Mouse (Mus musculus) 3134 (cell line): ENCODE measurements around the gene Ppa2.

Source experiments
- DNase-seq: peaks from one replicate; pipeline ENCODE4 v3.0.0-alpha.2; 2011; ENCODE audit warnings: low spot score; ENCODE audit not compliant: insufficient read length; ENCODE audit errors: extremely low read depth

Ppa2 gene

GRCm38 (mm10) chr3:133387283-133387682 lies 77.4 kb downstream of the Ppa2 start:
- DNase-seq = no peak

- no peak for DNase-seq
Measured at GRCm38 (mm10) chr3:133389803-133390387, 80.0 kb downstream of the Ppa2 start.

- no peak for DNase-seq
Measured at GRCm38 (mm10) chr3:133394531-133394930, 84.6 kb downstream of the Ppa2 start.

DNA sequence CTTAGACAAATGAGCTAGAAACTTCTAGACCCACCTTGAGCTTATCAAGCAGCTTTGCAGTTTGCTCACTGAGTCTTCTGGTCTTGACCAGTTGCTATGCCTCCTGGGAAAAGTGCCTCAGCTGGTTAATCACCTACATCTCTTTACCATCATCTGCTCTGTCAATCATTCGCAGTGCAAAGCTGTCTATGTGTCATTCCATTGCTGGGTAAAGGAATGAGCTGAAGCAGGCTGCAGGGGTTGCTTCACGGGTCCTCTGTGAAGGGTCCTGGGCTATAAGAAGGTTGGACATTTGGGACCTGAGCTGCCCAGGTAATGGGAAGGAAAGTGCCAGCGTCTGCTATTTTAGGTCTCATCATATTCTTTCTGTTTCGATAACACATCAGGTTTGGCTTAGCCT lies 93.9 kb downstream of the Ppa2 start:
- no peak for DNase-seq

- no peak for DNase-seq
Measured at GRCm38 (mm10) chr3:133405636-133406035, 95.7 kb downstream of the Ppa2 start.

GRCm38 (mm10) chr3:133406248-133406647 lies 96.3 kb downstream of the Ppa2 start:
- no peak for DNase-seq

DNA sequence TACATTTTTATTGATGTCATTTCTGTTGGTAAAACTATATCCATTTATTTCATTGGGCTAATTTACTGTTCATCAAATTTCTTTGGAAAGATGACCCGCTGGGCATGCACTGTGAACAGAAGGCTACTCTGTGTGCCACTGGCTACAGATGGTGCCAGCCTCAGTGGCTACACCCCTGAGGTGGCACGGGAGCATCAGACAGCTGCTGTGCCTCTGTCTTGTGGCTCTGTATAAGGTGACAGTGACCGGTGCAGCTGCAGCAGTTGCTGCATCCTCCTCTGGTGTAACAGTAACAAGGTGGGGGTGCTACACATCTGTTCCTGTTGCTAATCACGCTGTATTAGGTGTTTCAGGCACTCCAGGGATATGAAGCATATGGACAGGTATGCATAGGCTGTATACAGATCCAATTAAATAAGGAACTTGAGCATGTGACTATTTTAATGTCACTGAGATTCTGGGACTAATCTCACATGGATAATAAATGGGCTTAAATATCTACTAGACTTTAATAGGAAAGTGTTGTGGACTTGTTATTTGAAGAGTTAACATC lies 101.3 kb downstream of the Ppa2 start:
- DNase-seq = no peak

DNA sequence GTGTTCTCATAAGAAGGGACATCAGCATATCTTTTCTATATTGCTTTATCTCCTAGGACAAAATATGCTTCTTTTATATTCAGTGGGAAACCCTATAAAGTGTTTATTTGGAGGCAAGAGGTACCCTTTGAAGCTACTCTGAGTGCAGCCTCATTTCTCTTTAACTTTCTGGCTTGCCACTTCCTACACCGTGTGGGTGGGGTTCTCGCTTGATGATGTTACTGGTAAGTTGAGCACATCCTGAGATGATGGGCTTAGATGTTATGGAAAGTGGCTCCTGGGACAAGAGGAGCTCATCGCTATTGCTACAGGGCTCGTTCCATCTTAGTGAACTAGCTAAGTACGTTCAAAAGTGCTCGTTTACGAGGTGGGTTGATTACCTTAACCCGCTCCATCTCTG lies 101.9 kb downstream of the Ppa2 start:
- DNase-seq = no peak

GRCm38 (mm10) chr3:133414747-133415146 lies 104.8 kb downstream of the Ppa2 start:
- DNase-seq = no peak

DNA sequence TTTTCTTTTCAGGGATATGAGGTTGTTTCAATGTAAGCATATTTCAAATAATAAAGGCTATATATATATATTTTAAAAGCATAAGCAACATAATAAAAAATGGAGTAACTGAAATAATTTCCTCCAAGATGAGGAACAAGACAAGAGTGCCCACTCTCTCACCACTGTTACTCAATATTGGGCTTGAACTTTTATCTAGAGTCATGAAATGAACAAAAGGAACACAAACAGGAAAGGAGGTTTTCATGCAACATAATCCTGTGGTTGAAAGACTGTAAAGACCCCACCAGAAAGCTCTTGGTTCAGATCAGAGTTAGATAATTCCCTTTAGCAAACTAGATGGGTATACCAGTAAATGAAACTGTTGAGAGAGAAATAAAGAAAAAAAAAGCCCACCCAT lies 113.2 kb downstream of the Ppa2 start:
- no peak for DNase-seq
